Mouse (Mus musculus): ENCODE measurements around the gene Actr5.

GRCm38 (mm10) chr2:158674131-158674530 lies 49.4 kb downstream of the Actr5 start:
- no peak for TF ChIP-seq POLR2A (IDR thresholded peaks at IDR 0.05; ENCODE audit: low read depth, low read length)
- TF ChIP-seq CTCF (IDR thresholded peaks at IDR 0.05; ENCODE audit: borderline replicate concordance, insufficient read depth, low read length), result no peak
